Mouse (Mus musculus): ENCODE data around the gene Usp40.

Usp40 gene

DNA sequence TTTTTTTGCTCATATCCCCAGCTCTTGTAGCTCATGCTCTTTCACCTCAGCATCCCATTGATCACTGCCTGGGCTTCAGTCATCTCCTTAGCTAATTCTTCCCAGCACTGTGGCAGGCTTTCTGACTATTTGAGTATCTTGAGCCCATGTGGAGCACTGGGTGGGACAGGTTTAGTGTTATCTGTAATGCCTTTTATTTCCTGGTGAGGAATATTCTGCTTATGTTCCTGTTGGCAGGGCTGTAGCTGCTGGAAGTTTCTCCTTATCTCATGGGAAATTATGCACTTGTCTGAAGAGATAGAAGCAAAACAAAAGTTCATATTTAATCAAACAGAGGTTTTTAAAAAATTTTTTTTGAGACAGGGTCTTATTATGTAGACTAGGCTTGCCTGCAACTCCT lies 98.8 kb downstream of the Usp40 start:
- peak; percentile 88 for TF ChIP-seq GATA4 (IDR thresholded peaks at IDR 0.05; ENCODE audit: insufficient replicate concordance, low read length)

DNA sequence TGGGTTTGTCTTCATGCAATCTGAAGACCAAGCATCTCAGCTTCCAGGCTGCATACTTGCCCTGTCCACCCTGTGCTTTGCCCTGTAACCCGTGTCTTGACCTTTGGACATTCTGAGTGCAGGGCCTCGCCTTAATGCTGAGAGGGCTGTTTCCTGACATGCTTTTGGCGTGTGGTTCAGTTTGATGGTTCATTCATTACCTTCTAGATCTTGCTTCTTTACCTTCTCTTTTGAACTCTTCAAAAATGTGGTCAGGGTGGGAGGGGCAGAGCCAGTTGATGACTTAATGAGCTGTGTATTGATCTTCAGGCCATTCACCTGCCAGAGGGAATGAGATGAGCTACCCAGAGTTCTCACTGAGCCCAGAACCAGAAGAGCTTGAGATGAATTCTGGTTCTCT lies 99.6 kb downstream of the Usp40 start:
- TF ChIP-seq GATA4 (IDR thresholded peaks at IDR 0.05; ENCODE audit: insufficient replicate concordance, low read length): no peak

DNA sequence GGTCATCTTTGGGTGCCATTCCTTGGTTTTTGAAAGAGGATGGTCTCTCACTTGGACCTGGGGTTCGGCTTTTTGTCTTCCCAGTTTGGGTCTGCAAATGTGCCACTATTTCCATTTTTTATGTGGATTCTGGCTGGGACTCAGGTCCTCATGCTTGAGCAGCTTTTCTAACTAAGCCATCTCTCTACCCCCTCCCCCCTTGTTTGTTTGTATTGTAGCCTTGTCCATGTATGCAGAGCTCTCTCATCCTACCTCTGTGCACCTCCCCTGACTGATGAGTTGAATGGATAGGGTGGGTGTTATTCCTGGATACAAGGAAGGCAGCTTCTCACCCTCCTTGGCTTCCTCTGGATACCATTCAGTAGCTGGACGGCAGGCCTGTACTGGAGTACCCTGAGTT lies 100.3 kb downstream of the Usp40 start:
- TF ChIP-seq GATA4 (IDR thresholded peaks at IDR 0.05; ENCODE audit: insufficient replicate concordance, low read length): no peak

DNA sequence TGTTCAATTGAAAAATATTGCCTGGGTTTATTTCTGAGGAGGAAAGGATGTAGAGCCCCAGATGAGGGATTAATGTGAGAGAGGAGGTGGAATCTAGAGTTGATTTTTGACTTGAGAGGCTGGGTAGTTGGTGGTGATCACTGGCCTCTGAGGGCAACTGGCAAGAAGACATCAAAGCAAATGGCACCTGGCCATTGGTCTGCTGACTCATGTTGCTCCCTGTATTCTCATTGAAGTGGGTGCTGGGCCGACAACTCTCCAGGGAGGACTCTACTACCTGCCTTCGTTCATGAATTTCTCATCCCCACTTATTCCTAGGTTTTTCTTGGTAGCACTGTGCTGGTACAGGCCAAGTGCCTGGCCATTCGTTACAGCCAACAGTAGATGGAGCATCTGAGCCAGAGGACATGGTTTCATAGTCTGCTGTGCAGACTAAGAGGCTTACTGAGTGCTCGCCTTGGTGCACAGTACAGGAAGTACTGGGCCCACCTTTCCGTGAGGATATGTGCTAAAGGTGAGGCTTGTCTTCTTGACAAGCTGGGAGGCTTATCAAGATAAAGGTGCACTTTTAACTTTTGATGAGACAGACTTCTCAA lies 101.9 kb downstream of the Usp40 start:
- TF ChIP-seq GATA4 (IDR thresholded peaks at IDR 0.05; ENCODE audit: insufficient replicate concordance, low read length): no peak

DNA sequence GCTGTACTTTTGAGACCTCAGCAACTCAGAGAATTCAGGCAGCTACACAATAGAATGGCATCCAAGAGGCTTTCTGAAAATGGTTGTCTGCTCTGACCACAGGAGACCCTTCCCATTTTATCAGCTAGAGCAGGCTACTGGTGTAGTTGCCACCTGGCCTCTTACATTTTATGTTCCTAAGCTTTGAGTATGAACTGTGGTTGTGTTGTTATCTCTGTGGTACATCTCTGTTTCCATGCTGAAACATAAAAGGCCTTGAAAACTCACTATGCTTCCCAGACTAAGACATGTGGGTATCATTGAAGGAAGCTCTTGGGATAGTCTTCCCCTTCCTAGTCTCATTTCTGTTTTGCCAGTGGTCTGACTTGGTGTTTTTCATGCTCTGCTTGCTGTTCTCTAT lies 106.2 kb downstream of the Usp40 start:
- TF ChIP-seq GATA4 (IDR thresholded peaks at IDR 0.05; ENCODE audit: insufficient replicate concordance, low read length): no peak

DNA sequence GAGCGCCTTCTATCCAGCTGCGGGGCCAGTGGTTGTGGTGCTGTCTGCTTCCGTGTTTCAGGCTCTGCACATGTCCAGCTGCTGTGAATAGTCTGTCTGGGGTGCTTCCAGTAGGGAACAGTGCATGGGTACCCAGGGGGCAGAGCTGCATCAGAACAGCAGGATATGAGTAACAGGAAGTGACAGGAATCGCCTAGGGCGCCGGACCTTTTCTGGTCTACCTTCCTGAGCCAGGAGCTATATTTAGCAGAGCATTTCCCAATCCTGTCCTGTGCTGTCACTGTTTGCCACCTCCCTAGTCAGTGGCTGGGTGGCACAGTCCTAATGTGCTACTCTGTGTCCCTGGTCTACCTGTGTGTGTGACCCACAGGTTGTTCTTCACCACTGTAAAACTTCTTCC lies 107.4 kb downstream of the Usp40 start:
- no peak for TF ChIP-seq GATA4 (IDR thresholded peaks at IDR 0.05; ENCODE audit: insufficient replicate concordance, low read length)

DNA sequence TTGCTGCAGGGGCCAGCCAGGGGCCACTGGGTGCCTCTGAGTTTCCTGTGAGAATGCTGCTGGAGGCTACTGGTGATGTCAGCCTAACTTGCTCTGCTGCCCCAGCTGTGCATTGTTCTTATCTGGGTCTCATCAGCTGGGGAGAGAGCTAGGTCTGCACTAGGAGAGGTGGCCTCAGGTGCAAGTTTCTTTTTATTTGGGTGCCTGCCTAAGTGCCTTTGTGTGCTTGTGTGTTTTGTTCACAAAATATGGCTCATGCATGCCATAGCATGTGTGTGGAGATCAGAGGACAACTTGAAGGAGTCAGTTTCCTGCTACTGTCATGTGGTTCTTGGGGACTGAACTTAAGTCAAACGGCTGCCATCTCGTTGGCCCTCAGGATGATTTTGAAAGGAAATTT lies 108.7 kb downstream of the Usp40 start:
- TF ChIP-seq GATA4 (IDR thresholded peaks at IDR 0.05; ENCODE audit: insufficient replicate concordance, low read length): no peak

DNA sequence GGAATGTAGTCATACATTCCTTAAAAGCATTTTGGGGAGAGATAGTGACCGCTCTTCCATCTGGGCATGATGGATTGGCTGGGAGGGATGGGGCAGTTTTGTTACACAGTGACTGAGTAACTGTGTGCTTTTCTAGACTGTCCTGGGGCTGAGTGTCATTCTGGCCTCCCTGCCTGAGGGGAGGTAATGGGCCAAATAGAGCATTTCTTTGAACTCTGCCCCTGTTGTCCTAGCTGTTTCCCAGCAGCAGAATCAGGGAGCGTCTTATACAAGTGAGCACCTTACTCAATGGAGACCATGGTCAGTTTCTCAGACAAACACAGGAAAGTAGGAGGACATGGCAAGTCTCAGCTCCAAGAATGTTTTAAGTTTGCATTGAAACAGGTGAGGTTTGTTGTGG lies 111.4 kb downstream of the Usp40 start:
- no peak for TF ChIP-seq GATA4 (IDR thresholded peaks at IDR 0.05; ENCODE audit: insufficient replicate concordance, low read length)
